Mouse (Mus musculus) heart, embryonic 13.5 days (tissue): ENCODE results near the gene Dph5. TPM values are rescaled to one million over a fixed set of nuclear protein-coding genes. Genes with fewer than 3 reads are reported as not detected.

Experiments used
- ATAC-seq: fragments of 200-750 bp; cut with Nextera tagmentation; 2 replicates; pipeline ENCODE4 v1.8.0; 2017; ENCODE audit warnings: moderate TSS enrichment; ENCODE audit not compliant: insufficient number of reproducible peaks, low FRiP score, low TSS enrichment; ENCODE audit errors: extremely low read depth
- H3K27ac ChIP-seq: fragments of 300-500 bp; sonication (generic); replicated peaks from 2 replicates; pipeline ENCODE4 v1.5.1; 2015; ENCODE audit warnings: moderate library complexity, mild to moderate bottlenecking, inconsistent platforms
- H3K27me3 ChIP-seq: fragments of 300-500 bp; sonication (generic); replicated peaks from 2 replicates; pipeline ENCODE4 v1.6.1; 2015; ENCODE audit warnings: mild to moderate bottlenecking, inconsistent platforms
- H3K36me3 ChIP-seq: fragments of 300-500 bp; sonication (generic); 2 replicates; pipeline ENCODE4 v1.6.1; 2015; ENCODE audit warnings: mild to moderate bottlenecking, inconsistent platforms
- H3K4me1 ChIP-seq: fragments of 300-500 bp; sonication (generic); 2 replicates; pipeline ENCODE4 v1.6.1; 2015; ENCODE audit warnings: inconsistent platforms
- H3K4me2 ChIP-seq: fragments of 300-500 bp; sonication (generic); 2 replicates; pipeline ENCODE4 v1.6.1; 2015; ENCODE audit warnings: inconsistent platforms, mild to moderate bottlenecking, moderate library complexity
- H3K4me3 ChIP-seq: fragments of 300-500 bp; sonication (generic); 2 replicates; pipeline ENCODE4 v1.5.1; 2015; ENCODE audit warnings: moderate library complexity, mild to moderate bottlenecking, inconsistent platforms
- H3K9ac ChIP-seq: fragments of 300-500 bp; sonication (generic); 2 replicates; pipeline ENCODE4 v1.6.1; 2015; ENCODE audit warnings: inconsistent platforms, mild to moderate bottlenecking, moderate library complexity
- H3K9me3 ChIP-seq: fragments of 300-500 bp; sonication (generic); 2 replicates; pipeline ENCODE4 v1.6.1; 2016; ENCODE audit warnings: inconsistent platforms
- WGBS: fragments of 180-500 bp; shearing (Covaris S2); methylation state at CpG from one replicate; pipeline ENCODE4 v1.1.7; 2015; ENCODE audit warnings: mixed read lengths; 5-methylcytosine and 5-hydroxymethylcytosine counted together
- polyA plus RNA-seq: library from polyadenylated mRNA; unstranded; fragments of >200 nt; fragmentation: Nextera tagmentation; extraction: Ambion mirVana; gene quantifications from 2 replicates; pipeline ENCODE4 v1.2.1, GENCODE M21; 2015

Dph5 gene
- polyA plus RNA-seq, 1 experiment from 2014 or later = 17.5 TPM

DNA sequence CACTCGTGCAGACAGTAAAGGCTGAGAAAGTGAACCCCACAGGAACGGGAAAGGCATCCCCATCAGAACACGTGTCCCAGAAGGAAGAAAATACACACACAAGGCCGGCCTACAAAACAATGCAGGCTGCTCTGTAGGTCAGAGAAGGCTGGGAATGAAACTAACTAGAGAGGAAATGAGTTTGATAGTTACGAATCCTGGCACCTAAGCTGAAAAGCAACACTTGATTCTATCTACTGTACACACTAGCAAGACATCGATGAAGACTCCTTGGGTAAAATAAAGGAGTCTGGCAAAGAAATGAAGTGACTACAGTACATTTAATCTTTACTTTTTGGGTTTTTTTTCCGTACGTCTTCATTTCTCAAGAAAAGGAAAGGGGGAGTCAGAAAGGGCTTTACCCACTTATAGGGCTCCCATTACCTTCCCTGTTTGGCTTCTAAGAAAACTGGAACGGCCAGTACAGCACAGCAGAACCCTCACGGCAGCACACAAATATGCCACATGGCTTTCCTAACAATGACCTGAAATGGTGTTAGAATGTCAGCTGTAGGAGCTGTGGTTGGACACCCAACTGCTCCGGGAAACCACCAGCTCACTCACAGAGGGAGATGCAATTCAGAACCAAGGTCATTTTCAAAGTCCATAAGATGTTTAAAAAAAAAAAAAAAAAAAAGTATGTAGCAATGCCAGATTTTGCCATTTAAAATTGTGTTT is 73.8 kb downstream of the Dph5 start:
- Histone ChIP-seq H3K27ac (no peak overlapping the region), H3K27me3 (no peaks in the 10 kb centered on the region), H3K4me2 (no peak overlapping the region), H3K9ac (no peak overlapping the region), H3K4me3 (no peak overlapping the region), H3K36me3 (peaks cover 46% of the 10 kb centered on the region), H3K4me1 (no peaks in the 10 kb centered on the region), H3K9me3 (no peaks in the 10 kb centered on the region)
- 83% methylated on average over 11 of the region's 11 CpGs for WGBS
- no peak for ATAC-seq

GRCm38 (mm10) chr3:115962028-115962415 is 74.4 kb downstream of the Dph5 start:
- peaks cover 45% of the 10 kb centered on the region for H3K36me3 ChIP-seq
- no peak overlapping the region for H3K9ac ChIP-seq
- H3K4me1 ChIP-seq = no peaks in the 10 kb centered on the region
- no peaks in the 10 kb centered on the region for H3K9me3 ChIP-seq
- no peaks in the 10 kb centered on the region for H3K27me3 ChIP-seq
- H3K4me2 ChIP-seq = no peak overlapping the region
- WGBS = 74% methylated on average over 4 of the region's 4 CpGs
- no peak overlapping the region for H3K4me3 ChIP-seq
- no peak for ATAC-seq
- no peak overlapping the region for H3K27ac ChIP-seq

DNA sequence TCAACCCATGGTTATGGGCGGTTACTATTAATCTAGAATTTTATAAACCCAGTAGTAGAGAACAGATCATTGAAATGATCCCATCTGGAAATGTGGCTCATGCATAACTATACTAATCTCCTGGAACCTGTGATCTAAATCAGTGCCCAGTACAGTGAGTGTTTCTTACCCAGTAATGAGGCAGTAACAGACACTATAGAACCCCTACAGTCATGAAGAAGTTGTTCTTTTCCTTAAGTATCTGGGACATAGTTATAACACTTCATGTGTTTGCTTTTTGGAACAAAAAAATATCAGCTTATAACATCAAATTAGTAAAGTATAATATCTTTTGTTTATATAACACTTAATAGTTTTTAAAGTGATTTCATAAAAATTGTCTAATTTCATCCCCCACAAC is 76.0 kb downstream of the Dph5 start:
- H3K36me3 ChIP-seq = peaks cover 31% of the 10 kb centered on the region

DNA sequence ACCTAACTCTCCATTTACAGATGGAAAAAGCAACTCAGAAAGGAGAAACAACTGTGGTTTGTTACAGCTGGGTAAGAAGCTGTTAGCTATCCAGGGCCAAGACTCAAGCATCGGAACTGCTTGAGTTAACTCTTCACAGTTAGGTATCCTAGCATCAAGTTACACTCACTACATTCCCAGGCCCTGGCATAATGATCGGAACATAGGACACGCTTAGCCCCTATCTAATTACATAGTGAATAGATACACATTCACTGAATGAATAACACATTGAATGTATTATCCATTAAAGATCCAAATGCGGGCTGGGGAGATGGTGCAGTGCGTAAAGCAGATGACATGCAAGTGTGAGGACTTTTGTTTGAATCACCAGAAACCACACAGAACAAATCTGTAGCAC is 76.4 kb downstream of the Dph5 start:
- Histone ChIP-seq H3K27me3 (no peaks in the 10 kb centered on the region), H3K36me3 (peaks cover 26% of the 10 kb centered on the region), H3K9ac (no peak overlapping the region), H3K4me1 (no peaks in the 10 kb centered on the region), H3K4me3 (no peak overlapping the region), H3K4me2 (no peak overlapping the region), H3K9me3 (no peaks in the 10 kb centered on the region), H3K27ac (no peak overlapping the region)
- ATAC-seq = no peak
- 88% methylated on average over 5 of the region's 5 CpGs for WGBS

More for the DNA sequence above, 76.0 kb downstream of the Dph5 start:
- no peaks in the 10 kb centered on the region for H3K4me1 ChIP-seq
- no peaks in the 10 kb centered on the region for H3K27me3 ChIP-seq
- no peak for ATAC-seq
- no peaks in the 10 kb centered on the region for H3K9me3 ChIP-seq
- no peak overlapping the region for H3K27ac ChIP-seq
- H3K4me2 ChIP-seq = no peak overlapping the region
- H3K9ac ChIP-seq = no peak overlapping the region
- WGBS = 83% methylated on average over 1 of the region's 1 CpGs
- H3K4me3 ChIP-seq = no peak overlapping the region

- Histone ChIP-seq H3K27me3 (no peaks in the 10 kb centered on the region), H3K9ac (no peak overlapping the region), H3K4me1 (no peaks in the 10 kb centered on the region), H3K9me3 (no peaks in the 10 kb centered on the region), H3K4me3 (no peak overlapping the region), H3K4me2 (no peak overlapping the region), H3K27ac (0 out of 2 replicates have a peak overlapping the region, but pooled peaks have one; percentile 7), H3K36me3 (peaks cover 50% of the 10 kb centered on the region)
- WGBS = 80% methylated on average over 10 of the region's 10 CpGs
- no peak for ATAC-seq
Observed at GRCm38 (mm10) chr3:115968745-115969530, 81.3 kb downstream of the Dph5 start.

DNA sequence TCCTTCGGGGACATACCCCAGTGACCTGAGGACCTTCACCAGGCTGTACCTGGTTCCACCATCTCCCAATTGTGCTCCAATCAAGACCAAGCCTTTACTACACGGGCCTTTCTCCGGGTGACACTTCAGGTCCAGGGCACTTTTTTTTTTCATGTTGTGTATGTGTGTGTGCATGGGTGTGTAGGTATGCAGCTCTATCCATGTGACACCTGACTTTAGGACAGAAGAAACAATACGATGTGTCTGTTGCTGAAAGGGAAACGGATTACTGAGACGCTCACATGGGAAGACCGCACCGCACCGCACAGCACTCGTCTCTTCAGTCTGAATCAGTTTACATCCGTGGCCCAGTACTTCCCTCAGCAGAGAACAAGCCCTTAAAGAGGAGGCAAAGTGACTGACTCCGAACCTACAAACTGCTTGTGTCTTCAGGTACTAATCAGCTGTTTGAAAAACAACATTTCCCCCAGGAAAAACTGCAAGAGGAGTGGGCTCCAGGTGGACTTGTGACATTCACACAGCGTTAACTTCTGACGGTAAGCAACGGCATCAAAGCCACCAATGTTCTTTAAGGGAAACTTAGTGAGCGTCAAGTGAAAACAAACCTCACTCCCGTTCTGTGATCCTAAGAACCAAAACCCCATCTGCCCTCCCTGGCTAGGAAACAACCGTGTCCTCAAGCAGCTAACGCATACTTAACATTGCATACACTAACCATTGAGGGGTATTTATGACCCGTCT is 83.6 kb downstream of the Dph5 start:
- Histone ChIP-seq H3K4me1 (peaks cover 9% of the 10 kb centered on the region), H3K27ac (no peak overlapping the region), H3K9ac (no peak overlapping the region), H3K4me3 (no peak overlapping the region), H3K27me3 (no peaks in the 10 kb centered on the region), H3K36me3 (peaks cover 65% of the 10 kb centered on the region), H3K4me2 (no peak overlapping the region), H3K9me3 (no peaks in the 10 kb centered on the region)
- WGBS = 90% methylated on average over 20 of the region's 20 CpGs
- ATAC-seq = no peak

DNA sequence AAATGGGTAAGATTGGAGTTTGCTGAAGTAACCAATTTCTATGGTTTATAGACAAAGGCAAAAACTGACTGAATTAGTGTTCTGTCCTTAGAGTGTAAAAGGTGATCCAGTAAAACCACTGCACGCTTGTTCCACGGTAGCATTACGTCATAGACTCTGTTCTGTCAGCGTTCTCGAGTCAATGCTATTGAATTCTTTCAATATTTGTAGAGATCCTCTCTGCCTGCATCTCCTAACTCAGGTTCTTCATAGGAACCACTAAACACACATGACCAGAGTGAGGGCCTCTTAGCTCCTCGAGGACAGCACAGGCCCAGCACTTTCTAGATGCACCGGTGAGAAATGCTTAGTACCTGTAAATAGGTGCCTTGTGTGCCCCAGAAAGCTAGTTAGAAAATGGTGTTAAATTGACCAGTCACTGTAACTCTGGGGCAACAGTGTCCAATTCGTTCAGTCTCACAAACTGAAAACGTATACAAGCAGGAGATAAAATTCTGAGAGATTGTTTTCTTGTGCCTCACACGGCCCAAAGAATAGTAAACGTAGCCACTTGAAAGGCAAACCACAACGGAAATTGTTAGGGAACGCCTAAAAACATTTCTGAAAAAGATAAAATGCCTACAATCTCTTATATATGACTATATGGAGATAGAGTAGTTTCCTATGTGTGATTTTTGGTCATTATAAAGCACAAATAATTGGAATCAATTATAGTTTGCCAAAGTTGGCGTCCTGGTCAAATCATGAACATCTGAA is 84.4 kb downstream of the Dph5 start:
- Histone ChIP-seq H3K36me3 (peaks cover 69% of the 10 kb centered on the region), H3K9ac (no peak overlapping the region), H3K4me3 (no peak overlapping the region), H3K27me3 (no peaks in the 10 kb centered on the region), H3K9me3 (no peaks in the 10 kb centered on the region), H3K4me1 (peaks cover 9% of the 10 kb centered on the region), H3K27ac (no peak overlapping the region), H3K4me2 (no peak overlapping the region)
- ATAC-seq = no peak
- 85% methylated on average over 14 of the region's 14 CpGs for WGBS

DNA sequence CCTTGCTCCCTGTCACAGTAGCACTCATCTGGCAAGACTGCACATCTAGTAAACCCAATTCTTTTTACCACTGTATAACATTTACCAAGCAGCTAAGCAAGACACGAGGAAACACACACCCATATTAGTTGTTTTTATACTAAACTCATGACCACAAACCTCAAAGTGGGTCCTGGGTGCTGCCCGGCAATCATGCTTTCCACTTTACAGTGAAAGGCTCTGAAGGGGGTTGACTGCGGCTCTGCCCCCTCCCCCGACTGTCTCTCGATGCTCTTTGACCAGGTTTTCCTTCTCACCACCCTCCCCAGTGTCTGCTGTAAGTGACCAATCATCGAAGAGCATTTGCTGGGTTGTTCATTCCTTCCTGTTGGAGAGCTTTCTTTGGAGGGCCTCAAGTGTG is 86.6 kb downstream of the Dph5 start:
- H3K27me3 ChIP-seq = no peaks in the 10 kb centered on the region
- no peak overlapping the region for H3K9ac ChIP-seq
- H3K9me3 ChIP-seq = no peaks in the 10 kb centered on the region
- H3K27ac ChIP-seq = no peak overlapping the region
- no peak for ATAC-seq
- no peak overlapping the region for H3K4me2 ChIP-seq
- peaks cover 82% of the 10 kb centered on the region for H3K36me3 ChIP-seq
- H3K4me3 ChIP-seq = no peak overlapping the region
- H3K4me1 ChIP-seq = peaks cover 9% of the 10 kb centered on the region
- WGBS = 86% methylated on average over 6 of the region's 6 CpGs

DNA sequence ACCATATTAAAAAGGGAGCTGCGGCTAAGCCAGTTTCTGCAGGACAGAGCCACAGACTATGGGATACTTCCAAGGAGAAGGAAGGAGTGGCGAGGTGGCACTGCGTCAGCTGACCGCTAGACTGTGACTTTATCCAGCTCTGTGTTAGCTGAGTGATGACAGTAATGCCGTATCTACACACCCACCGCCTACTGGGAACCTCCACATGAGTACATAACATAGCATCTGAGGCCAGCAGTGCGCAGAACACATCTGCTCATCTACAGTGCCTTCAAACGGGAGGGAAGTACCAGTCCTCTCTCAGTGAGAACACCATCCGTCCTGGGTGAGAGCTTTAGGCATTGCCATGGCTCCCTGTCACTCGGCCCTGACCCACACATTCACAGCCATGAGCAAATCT is 87.4 kb downstream of the Dph5 start:
- Histone ChIP-seq H3K4me3 (no peak overlapping the region), H3K27ac (no peak overlapping the region), H3K4me2 (no peak overlapping the region), H3K9ac (no peak overlapping the region), H3K4me1 (peaks cover 9% of the 10 kb centered on the region), H3K27me3 (no peaks in the 10 kb centered on the region), H3K9me3 (no peaks in the 10 kb centered on the region), H3K36me3 (peaks cover 80% of the 10 kb centered on the region)
- WGBS = 51% methylated on average over 10 of the region's 10 CpGs
- ATAC-seq = no peak; the same call in 1 of the 2 replicates

DNA sequence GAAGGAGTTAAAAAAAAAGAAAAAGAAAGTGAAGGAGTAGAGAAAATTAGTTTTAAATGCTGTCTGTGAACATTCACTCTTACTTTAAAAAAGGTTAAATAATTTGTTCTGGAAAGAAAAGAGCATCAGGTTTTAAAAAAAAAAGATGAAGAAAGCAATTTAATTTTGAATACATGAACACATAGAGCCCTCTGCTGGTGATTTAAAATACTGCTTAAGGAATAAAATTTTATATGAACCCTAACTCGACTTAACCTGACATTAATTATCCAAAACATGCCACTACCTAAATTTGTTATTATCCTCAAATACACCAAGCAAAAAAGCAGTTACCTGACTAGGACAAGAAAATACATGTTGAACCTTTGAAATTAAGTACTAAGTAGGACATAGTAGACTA is 91.4 kb downstream of the Dph5 start:
- H3K9ac ChIP-seq = no peak overlapping the region
- H3K36me3 ChIP-seq = peaks cover 73% of the 10 kb centered on the region
- no peak overlapping the region for H3K4me3 ChIP-seq
- WGBS = 33% methylated on average over 1 of the region's 1 CpGs
- H3K27ac ChIP-seq = no peak overlapping the region
- no peak overlapping the region for H3K4me2 ChIP-seq
- H3K9me3 ChIP-seq = no peaks in the 10 kb centered on the region
- peaks cover 9% of the 10 kb centered on the region for H3K4me1 ChIP-seq
- no peaks in the 10 kb centered on the region for H3K27me3 ChIP-seq
- no peak for ATAC-seq

- Histone ChIP-seq H3K4me2 (no peak overlapping the region), H3K9me3 (no peaks in the 10 kb centered on the region), H3K27ac (no peak overlapping the region), H3K36me3 (peaks cover 74% of the 10 kb centered on the region), H3K4me3 (no peak overlapping the region), H3K9ac (no peak overlapping the region), H3K4me1 (peaks cover 6% of the 10 kb centered on the region; the same call in 1 of the 2 replicates), H3K27me3 (no peaks in the 10 kb centered on the region)
- no peak for ATAC-seq
- WGBS = 91% methylated on average over 8 of the region's 8 CpGs
Observed at GRCm38 (mm10) chr3:115983217-115983616, 95.6 kb downstream of the Dph5 start.
